Mouse (Mus musculus) spleen, adult 18-20 months (tissue): Measurements from ENCODE around the gene Fem1a.

Source experiments
- DNase-seq, 2 experiments: peaks; one replicate each; pipeline ENCODE4 v3.0.0; 2022; ENCODE audit warnings: mixed read lengths in 2 of 2

The Fem1a gene

DNA sequence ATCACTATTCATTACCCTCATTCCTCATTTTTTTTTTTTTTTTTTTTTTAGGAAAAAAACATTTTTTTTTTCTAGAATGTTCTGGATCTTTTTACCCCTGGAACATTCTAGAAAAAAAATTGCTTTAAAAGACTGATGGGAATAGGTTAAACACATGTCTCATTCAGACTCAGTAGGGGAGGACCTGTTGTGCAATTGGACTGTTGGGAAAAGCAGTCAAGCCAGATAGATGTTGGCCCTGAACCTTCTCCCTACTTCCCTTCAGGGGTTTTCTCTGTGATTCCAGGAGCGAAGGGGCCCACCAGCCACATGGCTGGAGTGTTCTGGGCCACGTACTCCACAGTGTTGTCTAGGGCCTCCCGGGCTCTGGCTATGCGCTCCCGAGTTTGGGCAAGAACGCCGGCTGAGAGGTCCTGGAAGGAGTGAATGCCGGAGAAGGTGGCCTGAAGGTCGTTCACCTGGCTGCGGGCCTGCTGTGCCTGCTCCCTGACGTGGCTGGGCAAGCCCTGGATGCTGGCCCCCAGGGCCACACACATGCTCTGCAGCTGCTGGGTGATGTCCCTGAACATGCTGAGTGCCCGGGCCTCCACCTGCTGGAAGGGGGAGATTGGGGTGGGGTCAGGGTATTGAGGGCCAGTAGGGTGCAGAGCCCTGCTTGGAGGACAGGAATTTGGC is 23.0 kb downstream of the Fem1a start:
- DNase-seq: no peak

- no peak for DNase-seq
Observed at GRCm38 (mm10) chr17:56281193-56281592, 24.6 kb downstream of the Fem1a start.

DNA sequence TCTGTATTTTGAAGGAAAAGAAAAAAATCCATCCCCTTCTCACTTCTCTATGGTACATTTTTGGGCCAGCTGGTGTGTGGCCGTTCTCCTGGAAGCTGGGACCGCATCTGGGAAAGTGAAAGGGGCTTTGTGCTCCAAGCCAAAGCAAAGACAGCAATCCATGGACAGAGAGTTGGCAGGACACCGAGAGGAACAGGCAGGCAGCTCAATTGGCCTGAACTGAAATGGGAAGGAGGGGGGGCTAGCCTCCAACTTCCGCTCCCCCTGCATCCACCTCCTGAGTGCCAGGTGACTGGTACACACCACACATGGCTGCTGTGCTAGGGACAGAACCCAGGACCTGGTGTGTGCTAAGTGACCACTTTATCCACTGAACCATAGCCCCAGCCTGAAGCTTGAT is 26.2 kb downstream of the Fem1a start:
- no peak for DNase-seq

DNA sequence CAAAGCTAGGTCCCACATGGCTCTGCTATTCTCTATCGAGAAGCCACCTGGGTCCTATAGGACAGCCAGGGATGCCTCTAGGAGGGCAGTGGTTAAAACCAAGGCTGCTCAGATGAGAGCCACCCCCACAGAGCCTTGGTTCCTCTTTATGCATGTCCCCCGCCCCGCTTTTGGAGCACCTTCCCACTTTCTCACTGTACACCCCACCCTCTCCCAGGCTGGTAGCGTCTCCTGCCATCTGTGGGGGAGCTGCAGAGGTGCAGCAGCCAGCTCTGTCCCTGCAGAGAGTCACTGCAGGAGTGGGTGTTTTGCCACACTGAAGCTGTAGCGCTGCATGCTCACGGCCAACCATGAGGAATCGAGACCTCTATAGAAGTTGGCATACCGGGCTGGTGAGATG is 26.7 kb downstream of the Fem1a start:
- no peak for DNase-seq

DNA sequence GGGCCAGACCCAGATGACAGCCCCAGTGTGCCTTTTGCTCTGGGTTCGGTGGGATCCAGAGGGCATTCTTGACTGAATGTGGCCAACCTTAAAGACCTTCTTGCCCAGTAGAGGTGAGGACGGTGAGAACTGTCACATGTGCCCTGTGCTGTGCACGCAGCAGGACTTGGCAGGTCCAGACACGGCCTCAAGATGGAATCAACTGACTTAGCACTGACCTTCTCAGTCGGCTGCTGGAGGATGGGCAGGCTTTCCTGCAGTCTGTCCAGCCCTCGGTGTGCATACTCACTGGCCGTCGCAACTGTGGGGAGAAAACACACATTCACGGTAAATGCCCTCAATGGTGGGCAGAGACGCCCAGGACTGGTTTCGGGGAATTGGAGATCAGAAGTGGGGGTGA is 29.4 kb downstream of the Fem1a start:
- DNase-seq: no peak

DNA sequence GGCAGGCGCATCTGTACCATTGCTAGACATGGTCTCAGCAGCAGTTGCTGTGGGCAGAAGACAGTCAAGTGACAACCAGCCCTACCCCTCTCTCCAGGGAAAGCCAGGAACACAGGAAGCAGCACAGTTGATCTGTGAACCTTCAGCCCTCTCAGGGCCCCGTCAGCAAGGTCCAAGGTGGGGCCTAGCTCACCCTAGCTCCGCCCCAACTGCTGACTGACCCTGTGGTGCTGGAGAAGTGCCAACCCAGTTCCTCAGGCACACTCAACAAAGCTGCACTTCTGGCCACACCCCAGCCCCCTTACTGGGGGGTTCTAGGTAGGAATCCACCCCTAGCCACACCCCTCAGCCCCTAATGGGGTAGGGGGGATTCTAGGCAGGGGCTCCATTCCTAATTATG is 31.2 kb downstream of the Fem1a start:
- no peak for DNase-seq

DNA sequence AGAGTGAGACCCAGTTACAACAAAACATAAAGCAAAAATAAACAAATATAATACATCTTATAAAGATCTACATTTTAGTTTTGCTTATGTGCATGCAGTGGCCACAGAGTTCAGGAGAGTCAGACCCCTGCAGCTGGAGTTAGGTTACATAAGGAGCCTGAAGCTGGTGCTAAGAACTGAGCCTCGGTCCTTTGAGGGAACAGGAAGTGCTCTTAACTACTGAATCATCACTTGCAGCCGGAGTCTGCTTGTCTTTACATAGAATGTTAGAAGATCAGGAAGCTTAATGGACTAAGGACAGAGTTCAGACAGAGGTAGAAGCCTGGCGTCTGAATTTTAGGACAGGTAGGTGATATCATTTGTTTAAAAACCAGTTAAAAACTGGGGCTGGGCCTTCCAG is 32.3 kb downstream of the Fem1a start:
- DNase-seq: no peak

GRCm38 (mm10) chr17:56289371-56290331 is 33.0 kb downstream of the Fem1a start:
- no peak for DNase-seq

GRCm38 (mm10) chr17:56290388-56291170 is 34.0 kb downstream of the Fem1a start:
- peak; percentile 87 to 96 for DNase-seq

- DNase-seq: peak; percentile 78 to 85
Observed at GRCm38 (mm10) chr17:56291171-56291511, 34.5 kb downstream of the Fem1a start.

- DNase-seq: no peak
Observed at GRCm38 (mm10) chr17:56291826-56292475, 35.3 kb downstream of the Fem1a start.

- no peak for DNase-seq
Observed at GRCm38 (mm10) chr17:56292531-56293222, 36.1 kb downstream of the Fem1a start, which contains the start of gene Plin3. Gene Plin3 (minus strand): TSS chr17:56292873.

GRCm38 (mm10) chr17:56293291-56293690 is 36.7 kb downstream of the Fem1a start:
- no peak for DNase-seq

GRCm38 (mm10) chr17:56294241-56294640 is 37.6 kb downstream of the Fem1a start:
- no peak for DNase-seq

- no peak for DNase-seq
Observed at GRCm38 (mm10) chr17:56296201-56296600, 39.6 kb downstream of the Fem1a start.

DNA sequence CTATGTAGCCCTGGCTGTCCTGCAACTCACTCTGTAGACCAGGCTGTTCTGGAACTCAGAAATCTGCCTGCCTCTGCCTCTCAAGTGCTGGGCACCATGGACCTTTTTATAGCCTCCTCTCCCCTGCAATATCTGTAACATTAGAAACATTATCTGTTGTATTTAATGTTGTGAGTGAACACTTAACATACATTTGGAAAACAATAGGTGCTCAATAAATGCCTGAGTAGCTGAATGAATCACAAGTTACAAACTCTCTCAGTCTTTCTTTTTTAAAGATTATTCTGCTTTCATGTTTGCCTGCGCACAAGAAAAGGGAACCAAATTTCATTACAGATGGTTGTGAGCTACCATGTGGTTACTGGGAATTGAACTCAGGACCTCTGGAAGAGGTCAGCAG is 41.6 kb downstream of the Fem1a start:
- no peak for DNase-seq

- no peak for DNase-seq
Observed at GRCm38 (mm10) chr17:56300186-56300585, 43.6 kb downstream of the Fem1a start, which contains the start of gene Arrdc5. Gene Arrdc5 (minus strand): TSS chr17:56300286.

GRCm38 (mm10) chr17:56302363-56302996 is 45.9 kb downstream of the Fem1a start:
- DNase-seq: no peak

DNA sequence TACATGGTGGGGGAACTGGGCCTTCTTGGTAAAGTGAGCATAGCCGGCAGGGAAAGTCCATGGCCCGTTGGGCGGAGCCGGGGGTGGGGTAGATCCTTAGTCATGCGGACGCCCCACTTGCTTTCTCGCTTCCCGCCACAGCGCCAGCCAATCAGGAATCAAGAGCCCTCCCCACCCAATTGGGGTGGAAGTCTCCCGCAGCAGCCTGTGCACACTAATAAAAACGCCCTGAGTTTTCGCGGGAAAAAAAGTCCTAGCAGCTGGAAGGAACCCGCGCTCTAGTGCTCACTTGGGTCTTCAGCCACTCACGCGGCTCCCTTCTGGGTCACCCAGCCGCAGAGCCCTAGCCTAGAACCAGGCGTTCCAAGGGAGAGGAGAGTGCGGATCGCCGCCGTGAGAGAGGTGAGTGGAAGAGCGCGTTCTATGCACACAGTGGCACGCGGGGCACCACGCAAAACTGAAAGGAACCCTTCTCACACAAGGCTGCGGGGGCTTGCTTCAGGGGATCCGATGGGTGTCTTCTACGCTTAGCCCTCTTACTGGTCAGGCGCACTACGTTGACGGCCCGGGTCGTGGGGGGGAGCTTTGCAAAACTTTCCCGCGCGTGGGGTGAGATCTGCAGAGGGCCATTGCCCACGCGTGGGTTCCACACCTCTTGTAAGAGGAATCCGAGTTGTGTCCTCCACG is 46.7 kb downstream of the Fem1a start, which contains the start of gene Uhrf1:
TSS of gene Uhrf1 (plus strand) at position 162 of the 687 bp plus-strand sequence.
- peak; percentile 40 to 43 for DNase-seq

DNA sequence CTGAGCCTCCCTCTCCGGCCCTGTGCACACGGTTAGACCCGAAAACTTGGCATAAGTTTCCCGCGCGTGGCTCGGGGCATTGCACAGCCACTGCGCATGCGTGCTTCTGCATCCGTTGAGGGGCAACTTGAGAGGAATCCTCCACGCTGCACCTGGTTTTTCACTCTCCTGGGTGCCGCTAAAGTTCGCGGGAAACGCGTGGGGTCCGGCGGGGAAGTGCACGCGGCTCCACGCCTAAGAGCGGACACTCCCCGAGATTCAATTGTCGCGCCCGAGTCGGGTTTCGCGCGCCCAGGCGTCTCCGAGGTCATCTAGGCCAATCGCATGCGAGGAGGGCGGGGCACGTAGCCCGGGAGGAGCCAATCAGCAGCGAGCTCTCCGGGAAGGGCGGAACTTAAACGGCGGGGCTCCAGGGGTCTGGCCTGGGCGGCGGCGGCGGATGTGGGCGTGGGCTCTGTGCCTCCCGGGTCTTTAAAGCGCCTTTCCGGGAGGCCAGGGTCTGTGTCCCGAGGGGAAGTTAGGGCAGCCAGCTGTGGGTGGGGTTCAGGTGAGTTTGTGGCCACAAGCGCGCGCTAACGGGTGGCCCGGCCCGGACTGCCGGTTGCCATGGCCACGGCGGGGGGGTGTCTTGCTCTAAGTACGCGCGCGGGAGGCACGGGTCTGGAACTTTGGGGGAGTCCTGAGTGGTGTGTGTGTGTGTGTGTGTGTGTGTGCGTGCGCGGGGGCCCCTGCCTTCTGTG is 47.4 kb downstream of the Fem1a start:
- DNase-seq: peak; percentile 94 to 97
